Mouse (Mus musculus) erythroblast, embryonic 14.5 days (primary cell): ENCODE data around the gene Bcl2l10. TPM values are rescaled to one million over a fixed set of nuclear protein-coding genes. Genes with fewer than 3 reads are reported as not detected.

Experiments used
- H3K27me3 ChIP-seq: 2 replicates; pipeline ENCODE4 v1.6.1; 2012; ENCODE audit warnings: inconsistent platforms; ENCODE audit not compliant: control insufficient read depth
- H3K36me3 ChIP-seq: 2 replicates; pipeline ENCODE4 v1.6.1; 2012; ENCODE audit warnings: mild to moderate bottlenecking, inconsistent platforms; ENCODE audit not compliant: control insufficient read depth
- H3K4me1 ChIP-seq: 2 replicates; pipeline ENCODE4 v1.6.1; 2012; ENCODE audit warnings: inconsistent platforms; ENCODE audit not compliant: control insufficient read depth
- H3K4me3 ChIP-seq: replicated peaks from 2 replicates; pipeline ENCODE3; 2012; ENCODE audit warnings: moderate library complexity, mild to moderate bottlenecking, inconsistent platforms
- H3K9me3 ChIP-seq: 2 replicates; pipeline ENCODE4 v1.6.1; 2012; ENCODE audit warnings: low read length, inconsistent platforms, mixed read lengths; ENCODE audit not compliant: control insufficient read depth
- GATA1 ChIP-seq: IDR thresholded peaks from 2 replicates; pipeline ENCODE4 v1.6.1; 2012; ENCODE audit warnings: low read length, inconsistent platforms, mixed read lengths
- TAL1 ChIP-seq: IDR thresholded peaks from 3 replicates; pipeline ENCODE4 v1.6.1; 2012; ENCODE audit warnings: low read length, inconsistent platforms, mixed read lengths
- polyA plus RNA-seq: library from polyadenylated mRNA; stranded (reverse); fragments of >175 nt; gene quantifications from 2 replicates; pipeline ENCODE4 v1.2.3, GENCODE M21; 2012

The Bcl2l10 gene
- polyA plus RNA-seq, 1 experiment: not detected

GRCm38 (mm10) chr9:75313138-75313831 is 34.3 kb upstream of the Bcl2l10 start:
- H3K27me3 ChIP-seq: peaks cover 27% of the 10 kb centered on the region
- no peaks in the 10 kb centered on the region for H3K36me3 ChIP-seq
- no peak for TF ChIP-seq GATA1
- TF ChIP-seq TAL1: no peak
- H3K4me3 ChIP-seq: no peak overlapping the region
- H3K4me1 ChIP-seq: peaks cover 12% of the 10 kb centered on the region
- H3K9me3 ChIP-seq: no peaks in the 10 kb centered on the region

DNA sequence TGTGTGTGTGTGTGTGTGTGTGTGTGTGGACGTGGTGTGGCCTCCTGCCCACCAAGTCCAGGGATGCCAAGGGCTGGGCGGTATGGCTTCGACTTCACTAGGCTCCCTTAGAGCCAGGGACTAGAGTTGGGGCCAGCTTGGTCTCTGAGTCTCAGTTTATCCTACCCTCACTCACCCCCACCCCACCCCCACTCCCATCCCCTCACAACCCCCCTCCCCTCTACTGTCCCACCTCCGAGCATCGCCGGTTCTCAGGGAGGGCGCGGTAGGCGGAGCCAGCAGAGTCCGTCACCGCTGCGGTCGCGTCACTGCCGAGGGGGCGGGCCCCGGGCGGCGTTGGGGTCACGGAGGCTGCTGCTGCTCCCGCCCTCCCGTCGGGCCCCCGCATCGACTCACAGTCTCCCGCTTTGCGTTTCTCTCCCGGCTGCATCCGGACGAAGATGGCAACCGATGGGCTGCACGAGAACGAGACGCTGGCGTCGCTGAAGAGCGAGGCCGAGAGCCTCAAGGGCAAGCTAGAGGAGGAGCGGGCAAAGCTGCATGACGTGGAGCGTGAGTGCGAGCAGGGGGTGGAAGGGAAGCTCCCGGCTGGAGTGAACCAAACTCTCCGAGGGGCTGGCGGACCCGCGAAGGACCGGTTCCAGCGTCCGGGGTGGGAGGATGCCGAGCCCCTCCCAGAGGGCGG is 33.6 kb upstream of the Bcl2l10 start:
- H3K4me3 ChIP-seq: peak overlapping the region; percentile 64
- peaks cover 12% of the 10 kb centered on the region for H3K4me1 ChIP-seq
- H3K36me3 ChIP-seq: no peaks in the 10 kb centered on the region
- no peaks in the 10 kb centered on the region for H3K9me3 ChIP-seq
- peaks cover 27% of the 10 kb centered on the region for H3K27me3 ChIP-seq
- TF ChIP-seq TAL1 (no peak), GATA1 (no peak)

DNA sequence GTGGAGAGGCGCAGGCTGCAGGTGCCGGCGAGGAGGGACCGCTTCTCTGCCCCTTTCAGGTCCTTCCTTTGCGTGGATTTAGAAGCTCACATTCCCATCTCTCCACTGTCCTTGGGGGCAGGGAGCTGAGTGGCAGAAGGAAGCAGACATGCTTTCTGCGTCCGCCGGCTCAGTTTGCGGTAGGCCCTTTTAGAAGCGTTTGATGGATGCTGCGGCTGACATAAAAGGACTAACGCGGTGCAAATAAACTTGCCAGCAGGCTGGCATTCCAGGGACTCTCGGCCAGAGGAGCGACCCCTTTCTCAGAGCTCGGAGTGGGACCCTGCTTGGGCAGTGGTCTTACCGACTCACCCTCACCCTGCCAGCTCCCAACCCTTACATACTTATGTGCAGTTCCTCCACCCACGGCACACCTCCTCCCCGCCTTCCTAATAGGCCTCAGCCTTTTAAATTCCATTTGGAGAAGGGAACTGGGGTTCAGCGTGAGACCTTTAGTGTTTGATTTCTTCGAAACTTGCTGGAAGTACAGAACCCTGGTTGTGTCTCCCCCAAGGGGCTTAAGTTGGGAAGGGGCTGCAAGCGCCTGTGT is 32.9 kb upstream of the Bcl2l10 start:
- Histone ChIP-seq H3K4me1 (peaks cover 12% of the 10 kb centered on the region), H3K4me3 (peak overlapping the region; percentile 64), H3K27me3 (peaks cover 27% of the 10 kb centered on the region), H3K36me3 (no peaks in the 10 kb centered on the region), H3K9me3 (no peaks in the 10 kb centered on the region)
- TF ChIP-seq TAL1: no peak

GRCm38 (mm10) chr9:75315238-75315637 is 32.3 kb upstream of the Bcl2l10 start:
- TF ChIP-seq TAL1 (no peak), GATA1 (no peak)
- Histone ChIP-seq H3K9me3 (no peaks in the 10 kb centered on the region), H3K36me3 (no peaks in the 10 kb centered on the region), H3K4me3 (no peak overlapping the region), H3K4me1 (peaks cover 12% of the 10 kb centered on the region), H3K27me3 (peaks cover 27% of the 10 kb centered on the region)

DNA sequence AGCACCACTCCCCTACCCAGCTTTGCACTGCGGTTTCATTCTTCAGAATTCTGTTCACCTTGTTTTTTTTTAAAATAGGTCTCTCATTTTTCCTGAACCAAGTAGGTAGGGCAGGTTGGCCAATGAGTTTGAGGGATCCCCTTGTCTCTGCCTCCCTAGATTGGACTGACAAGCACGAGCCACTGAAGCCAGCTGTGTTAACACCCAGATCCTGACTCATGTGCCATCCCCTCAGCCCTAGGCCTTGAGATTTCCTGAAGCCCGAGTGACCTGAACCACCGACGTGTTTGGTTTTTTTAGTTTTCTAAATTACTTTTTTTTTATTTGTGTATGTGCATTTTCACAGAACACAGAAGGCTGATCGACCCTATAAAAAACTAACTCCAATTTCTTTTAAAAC is 30.8 kb upstream of the Bcl2l10 start:
- peaks cover 27% of the 10 kb centered on the region for H3K27me3 ChIP-seq
- TF ChIP-seq TAL1: no peak
- no peak for TF ChIP-seq GATA1
- no peaks in the 10 kb centered on the region for H3K9me3 ChIP-seq
- peaks cover 12% of the 10 kb centered on the region for H3K4me1 ChIP-seq
- no peak overlapping the region for H3K4me3 ChIP-seq
- no peaks in the 10 kb centered on the region for H3K36me3 ChIP-seq

DNA sequence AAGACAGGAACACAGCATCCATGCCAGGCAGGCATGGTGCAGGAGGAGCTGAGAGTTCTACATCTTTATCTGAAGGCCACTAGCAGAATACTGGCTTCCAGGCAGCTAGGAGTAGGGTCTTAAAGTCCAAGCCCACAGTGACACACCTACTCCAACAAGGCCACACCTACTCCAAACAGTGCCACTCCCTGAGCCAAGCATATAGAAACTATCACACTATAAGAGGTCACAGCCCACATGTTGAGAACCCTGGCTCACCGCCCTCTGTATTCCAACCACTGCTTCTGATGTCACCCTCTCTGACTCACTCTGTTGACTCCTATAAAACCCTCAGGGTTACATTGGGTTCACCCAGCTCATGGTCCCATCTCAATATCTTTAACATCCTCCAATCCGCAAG is 29.4 kb upstream of the Bcl2l10 start:
- H3K27me3 ChIP-seq: peaks cover 26% of the 10 kb centered on the region

GRCm38 (mm10) chr9:75319365-75319764 is 28.2 kb upstream of the Bcl2l10 start:
- no peaks in the 10 kb centered on the region for H3K36me3 ChIP-seq
- H3K4me3 ChIP-seq: no peak overlapping the region
- peaks cover 15% of the 10 kb centered on the region for H3K27me3 ChIP-seq
- no peaks in the 10 kb centered on the region for H3K9me3 ChIP-seq
- H3K4me1 ChIP-seq: peaks cover 4% of the 10 kb centered on the region
- TF ChIP-seq TAL1 (no peak), GATA1 (no peak)

More for the DNA sequence above, 29.4 kb upstream of the Bcl2l10 start:
- Histone ChIP-seq H3K4me3 (no peak overlapping the region), H3K36me3 (no peaks in the 10 kb centered on the region), H3K4me1 (peaks cover 12% of the 10 kb centered on the region), H3K9me3 (no peaks in the 10 kb centered on the region)
- TF ChIP-seq GATA1 (no peak), TAL1 (no peak)

DNA sequence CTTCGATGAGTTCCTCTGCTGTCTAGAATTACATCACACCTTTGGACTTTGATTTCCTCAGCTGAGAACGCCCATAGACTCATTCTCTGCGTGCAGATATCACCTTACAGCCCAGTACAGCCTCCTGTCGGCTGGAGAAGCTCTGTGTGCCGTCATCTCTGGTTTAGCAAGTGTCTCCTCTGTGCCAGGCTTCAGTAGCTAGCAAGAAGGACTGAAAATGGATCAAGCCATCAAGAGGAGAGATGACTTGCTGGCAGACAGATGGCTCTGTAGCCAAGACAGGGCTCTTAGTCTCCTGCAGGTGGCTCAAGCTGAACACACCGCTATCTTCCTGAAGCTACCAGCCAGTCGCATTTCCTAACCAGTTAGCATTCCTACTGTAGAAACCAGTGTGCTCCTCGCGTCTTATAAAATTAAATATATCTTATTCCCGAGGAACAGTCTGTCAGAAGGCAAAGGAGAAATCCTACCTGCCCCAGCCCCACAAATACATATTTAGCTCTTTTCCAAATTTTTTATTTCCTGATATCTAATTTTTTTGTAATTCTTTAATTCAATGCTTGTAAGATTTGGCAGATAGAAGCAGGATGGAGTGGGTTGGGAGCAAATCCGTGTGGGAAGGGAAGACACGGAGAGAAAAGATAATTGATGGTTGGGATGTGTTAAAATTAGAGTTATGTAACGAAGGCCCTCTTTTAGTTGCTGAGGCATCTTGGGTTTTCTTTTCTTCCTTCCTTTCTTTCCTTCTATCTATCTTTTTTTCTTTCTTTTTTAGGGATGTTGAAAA is 25.3 kb upstream of the Bcl2l10 start:
- no peak for TF ChIP-seq GATA1
- TF ChIP-seq TAL1: no peak
- Histone ChIP-seq H3K36me3 (no peaks in the 10 kb centered on the region), H3K4me1 (no peaks in the 10 kb centered on the region), H3K9me3 (no peaks in the 10 kb centered on the region), H3K4me3 (no peak overlapping the region), H3K27me3 (no peaks in the 10 kb centered on the region)

DNA sequence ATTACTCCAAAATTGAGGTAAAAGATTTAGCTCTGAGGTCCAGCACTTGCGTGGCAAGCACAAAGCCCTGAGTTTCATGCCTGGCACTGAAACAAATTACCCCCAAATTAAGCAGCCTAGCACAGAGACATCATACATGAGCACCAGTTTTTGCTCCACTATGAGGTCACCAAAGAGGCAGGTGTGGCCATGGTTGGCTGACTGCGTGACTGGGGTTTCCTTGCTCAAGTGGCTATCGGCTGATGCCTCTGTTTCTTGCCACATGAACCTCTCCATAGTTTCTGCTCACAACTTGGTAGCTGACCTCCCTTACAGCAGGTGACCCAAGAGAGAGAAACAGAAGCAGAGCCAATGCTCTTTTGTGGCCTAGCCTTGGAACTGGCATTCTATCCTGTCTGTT is 19.5 kb upstream of the Bcl2l10 start:
- Histone ChIP-seq H3K9me3 (no peaks in the 10 kb centered on the region), H3K4me1 (no peaks in the 10 kb centered on the region), H3K27me3 (no peaks in the 10 kb centered on the region), H3K36me3 (no peaks in the 10 kb centered on the region), H3K4me3 (no peak overlapping the region)
- no peak for TF ChIP-seq GATA1
